Mouse (Mus musculus): ENCODE measurements around the gene Rps27l. TPM values are rescaled to one million over a fixed set of nuclear protein-coding genes. Genes with fewer than 3 reads are reported as not detected.
A peak's percentile ranks its signal among the peaks of the same experiment; 100 is the strongest.
"Not testable (repeated sequence)": the region's sequence is repeated elsewhere in the genome, so short reads cannot be mapped to it uniquely, and the experiment has no call there.

Gene Rps27l
- 100 to 1,000 TPM; 143 to 443 (median 185) TPM for polyA plus RNA-seq (2017; shearing (Covaris generic))

DNA sequence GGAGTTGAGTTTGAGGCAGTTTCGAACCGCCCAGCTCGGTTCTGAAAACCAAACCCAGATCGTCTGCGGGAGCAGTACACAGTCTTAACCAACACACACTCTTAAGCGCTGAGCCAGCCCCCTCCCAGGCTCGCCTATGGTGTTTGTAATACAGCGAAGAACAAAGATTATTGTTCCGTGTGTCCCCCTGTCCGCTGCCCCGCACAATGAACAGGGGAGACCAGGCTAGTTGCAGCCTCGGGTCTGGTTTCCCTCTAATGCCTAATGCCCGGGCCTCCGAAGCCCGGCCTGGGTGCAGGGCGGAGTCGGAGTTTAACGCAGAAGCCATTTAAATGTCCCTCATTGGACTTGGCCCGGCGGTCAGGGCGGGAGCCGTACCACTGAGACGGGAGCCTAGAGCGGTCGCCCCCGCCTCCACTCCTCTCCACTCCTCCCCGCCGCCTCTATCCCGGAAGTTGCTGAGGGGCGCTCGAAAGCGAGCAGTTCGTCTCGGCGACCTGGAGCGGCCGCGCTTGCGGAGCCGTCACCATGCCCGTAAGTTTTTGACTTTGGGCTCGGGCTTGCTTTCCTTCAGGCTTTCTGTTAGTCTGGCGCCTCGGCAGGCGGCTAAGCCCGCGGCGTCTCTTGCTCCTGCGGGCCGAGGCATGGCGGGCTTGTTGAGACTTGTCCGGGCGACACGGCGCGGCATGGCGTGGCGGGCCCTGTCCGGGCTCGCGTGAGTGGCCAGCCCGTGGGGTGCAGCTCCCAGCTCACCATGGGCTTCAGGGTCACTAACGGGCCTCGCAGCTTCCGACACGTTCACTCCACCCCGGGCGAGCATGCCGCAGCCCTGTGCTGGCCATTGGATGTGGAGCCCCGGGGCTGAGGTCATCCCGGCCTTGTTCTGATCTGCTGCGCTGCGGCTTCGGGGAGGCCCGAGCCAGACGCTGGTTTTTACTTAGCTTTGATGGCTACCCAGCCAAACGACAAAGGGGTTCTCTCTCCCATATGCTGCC lies at the start of gene Rps27l:
Gene Rps27l, plus strand, starts transcription at position 440 of the 995 bp plus-strand sequence.
- peak; percentile 92 for ATAC-seq

DNA sequence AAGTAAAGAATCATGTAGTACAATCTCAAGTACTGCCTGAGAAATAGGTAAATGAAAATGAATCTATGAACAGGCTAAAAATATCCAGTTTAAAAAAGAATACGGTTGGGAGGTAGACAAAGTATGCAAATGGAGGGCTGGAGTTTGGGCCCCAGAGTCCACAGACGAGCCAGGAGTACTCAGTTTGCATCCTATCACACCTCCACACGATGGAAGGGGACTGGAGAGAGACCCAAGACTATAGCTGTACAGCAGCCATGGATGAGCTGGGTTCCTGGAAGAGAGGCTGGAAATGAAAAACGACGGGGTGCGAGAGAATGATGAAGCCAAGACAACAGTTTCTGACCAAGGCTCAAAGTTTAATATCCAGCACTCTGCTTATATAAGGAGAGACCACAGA lies 48.9 kb upstream of the Rps27l start:
- ATAC-seq, result no peak

DNA sequence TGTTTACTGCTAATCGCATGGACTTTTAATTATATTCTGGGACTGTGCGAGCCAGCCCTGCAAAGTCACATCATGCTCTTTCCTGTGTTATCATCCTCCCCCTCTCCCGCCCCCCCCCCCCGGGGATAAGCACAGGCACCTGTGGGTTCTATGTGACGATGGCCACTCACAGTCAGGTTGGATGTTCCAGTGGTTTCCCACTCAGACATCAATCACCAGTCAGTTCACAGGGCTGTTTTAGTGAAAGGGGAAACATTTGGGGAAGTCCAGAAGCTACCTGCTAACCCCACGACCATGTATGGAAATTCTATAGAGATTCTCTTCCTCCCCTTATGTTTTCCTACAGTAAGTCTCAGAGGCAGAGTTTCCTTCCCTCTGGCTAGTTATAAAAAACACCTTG lies 48.0 kb upstream of the Rps27l start:
- peak; percentile 79 for ATAC-seq

DNA sequence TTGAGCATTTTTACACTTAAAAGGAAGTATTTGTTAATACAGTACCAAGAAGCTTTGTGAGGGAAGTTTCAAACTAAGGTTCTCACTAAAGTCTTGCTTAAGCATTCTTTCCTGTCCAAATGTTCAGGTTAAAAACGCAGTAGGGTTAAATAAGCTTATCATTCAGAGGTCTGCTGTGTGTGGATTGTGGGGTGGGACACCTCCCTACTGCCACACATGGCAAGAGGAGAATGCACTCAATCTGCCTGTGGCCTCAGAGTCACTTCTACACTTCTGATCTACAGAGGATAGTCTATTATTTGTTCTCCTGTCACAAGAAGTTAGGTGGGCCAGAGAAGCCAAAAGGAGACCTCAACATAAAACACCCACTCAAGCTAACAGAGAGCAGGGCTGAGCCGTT lies 46.8 kb upstream of the Rps27l start:
- no peak for ATAC-seq

DNA sequence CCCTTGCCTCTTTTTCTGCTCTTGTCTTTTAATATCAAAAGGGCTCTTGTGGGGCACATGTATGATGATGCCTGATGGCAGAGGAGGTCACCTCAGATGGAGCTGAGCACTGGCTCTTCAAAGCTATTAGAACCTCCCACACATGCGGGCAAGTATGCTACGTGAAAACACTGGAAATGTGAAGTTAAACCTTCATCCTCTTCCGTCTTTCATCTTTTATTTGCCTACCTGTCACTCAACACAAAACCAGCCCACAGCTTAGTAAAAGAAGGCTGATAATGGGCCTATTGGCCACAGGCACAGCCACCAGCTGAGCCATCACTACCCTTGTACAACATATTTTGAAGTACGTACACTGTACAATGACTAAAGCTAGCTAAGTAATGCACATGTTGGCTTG lies 46.4 kb upstream of the Rps27l start:
- peak; percentile 53 for ATAC-seq

DNA sequence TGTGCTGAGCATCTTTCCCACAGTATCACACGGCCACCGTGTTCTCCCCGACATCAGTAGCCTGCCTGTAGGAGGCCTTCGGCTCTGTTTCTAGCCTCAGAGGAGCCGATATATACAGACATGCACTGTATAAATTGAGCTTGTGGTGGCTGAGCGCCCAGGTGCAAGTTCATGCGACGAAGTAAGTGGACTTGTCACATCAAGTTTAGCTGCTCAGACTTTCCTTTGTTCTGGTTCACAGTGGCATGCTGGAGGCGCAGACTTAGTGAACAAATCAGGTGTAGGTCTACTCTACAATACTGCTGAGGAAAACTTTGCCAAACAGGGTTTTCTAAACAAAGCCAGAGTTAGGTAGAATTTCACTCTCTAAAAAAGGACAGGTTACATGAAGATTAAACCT lies 39.9 kb upstream of the Rps27l start:
- ATAC-seq, result no peak

DNA sequence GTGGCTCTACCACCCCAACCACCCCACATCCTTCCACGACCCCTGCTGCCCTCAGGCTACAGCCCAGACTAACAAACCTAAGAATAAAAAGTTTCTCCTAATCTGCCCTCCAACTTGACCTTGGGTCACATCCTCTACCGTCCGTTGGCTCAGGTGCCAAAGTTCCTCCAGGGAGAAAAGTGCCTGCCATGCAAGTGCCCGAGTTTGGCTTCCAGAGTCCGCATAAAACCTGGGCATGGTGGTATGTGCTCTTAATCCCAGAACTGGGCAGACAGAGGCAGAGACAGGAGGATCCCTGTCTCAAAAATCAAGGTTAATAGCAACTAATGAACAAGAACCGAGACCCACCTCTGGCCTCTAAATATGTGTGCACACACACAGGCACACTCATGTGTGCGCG lies 38.8 kb upstream of the Rps27l start:
- ATAC-seq, result no peak

DNA sequence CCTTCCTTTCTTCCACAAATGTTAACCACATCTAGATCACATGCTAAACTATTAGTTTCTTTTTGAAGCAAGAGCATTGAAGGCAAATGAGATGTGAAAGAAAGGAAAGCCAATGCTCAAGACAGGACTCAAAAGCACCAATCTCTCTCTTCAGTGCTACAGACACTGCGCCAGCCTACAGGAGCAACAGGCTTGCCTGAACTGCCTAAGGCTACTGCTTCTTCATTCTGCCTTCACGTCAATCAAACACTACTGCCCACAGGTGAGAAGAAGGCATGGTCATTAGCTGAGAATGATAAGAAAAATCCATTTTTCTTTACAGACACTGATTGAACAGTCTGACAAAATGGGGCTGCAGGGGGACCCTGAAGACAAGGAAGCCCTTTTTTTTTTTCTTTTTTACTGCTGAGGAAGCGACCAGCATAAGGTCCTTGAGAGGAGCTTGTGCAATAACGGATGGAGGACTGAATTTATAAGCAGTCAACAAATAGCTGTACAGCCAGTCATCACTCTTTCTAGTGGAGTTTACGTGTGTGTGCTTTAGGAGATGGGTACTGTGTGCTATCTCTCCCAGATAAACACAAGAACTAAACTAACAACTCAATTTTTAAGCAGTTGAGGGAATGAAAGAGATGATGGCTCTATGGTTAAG lies 38.0 kb upstream of the Rps27l start:
- no peak for ATAC-seq

DNA sequence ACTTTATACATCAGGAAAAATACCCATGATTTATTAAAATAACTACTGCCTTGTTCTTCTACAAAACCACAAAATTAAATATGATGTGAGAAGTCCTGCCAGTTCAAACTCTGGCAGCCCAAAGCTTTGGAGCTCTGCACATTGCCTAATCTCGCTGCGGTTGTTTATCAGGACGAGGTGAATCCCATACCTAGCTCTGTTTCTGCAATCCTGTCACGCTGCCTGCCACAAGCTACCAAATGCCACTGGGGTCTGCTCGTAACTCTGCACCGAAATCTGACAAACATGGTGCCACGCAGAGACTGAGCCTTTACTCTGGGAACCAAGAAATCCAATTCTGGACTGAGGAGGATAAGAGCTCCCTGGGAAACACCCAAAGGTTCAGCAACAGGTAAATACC lies 36.0 kb upstream of the Rps27l start:
- no peak for ATAC-seq

DNA sequence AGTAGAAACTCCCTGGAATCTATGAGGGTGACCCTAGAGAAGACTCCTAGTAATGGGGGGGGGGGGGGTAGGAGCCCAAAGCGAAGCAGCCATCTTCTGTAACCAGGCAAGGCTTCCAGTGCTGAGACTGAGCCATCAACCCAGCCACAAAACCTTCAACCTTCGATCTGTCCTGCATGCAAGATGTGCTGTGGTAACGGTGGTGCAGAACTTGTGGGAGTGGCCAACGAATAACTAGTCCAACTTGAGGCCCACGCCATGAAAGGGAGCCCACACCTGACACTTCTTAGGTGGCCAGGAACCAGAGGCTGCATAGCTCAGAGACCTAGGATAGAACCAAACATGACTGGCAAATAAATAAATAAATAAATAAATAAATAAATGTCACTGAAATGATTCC lies 35.2 kb upstream of the Rps27l start:
- peak; percentile 53 for ATAC-seq

DNA sequence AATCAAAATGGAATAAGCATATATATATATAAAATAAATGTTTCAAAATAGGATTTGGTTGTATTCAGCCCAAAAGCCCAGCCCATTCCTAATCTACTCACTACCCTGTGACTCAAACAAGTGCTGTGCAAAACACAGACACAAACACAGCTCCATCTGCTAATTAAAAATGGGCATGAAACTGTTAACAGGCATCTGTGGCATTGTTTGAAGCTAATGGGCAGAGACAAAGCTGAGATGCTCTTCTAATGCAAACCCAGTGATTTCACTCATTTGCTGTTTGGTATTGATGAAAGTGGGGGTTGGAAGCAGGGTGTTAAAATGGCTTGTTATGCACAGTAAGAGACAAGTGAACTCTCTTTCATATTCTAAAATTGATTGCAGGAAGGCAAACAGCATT lies 33.6 kb upstream of the Rps27l start:
- no peak for ATAC-seq

DNA sequence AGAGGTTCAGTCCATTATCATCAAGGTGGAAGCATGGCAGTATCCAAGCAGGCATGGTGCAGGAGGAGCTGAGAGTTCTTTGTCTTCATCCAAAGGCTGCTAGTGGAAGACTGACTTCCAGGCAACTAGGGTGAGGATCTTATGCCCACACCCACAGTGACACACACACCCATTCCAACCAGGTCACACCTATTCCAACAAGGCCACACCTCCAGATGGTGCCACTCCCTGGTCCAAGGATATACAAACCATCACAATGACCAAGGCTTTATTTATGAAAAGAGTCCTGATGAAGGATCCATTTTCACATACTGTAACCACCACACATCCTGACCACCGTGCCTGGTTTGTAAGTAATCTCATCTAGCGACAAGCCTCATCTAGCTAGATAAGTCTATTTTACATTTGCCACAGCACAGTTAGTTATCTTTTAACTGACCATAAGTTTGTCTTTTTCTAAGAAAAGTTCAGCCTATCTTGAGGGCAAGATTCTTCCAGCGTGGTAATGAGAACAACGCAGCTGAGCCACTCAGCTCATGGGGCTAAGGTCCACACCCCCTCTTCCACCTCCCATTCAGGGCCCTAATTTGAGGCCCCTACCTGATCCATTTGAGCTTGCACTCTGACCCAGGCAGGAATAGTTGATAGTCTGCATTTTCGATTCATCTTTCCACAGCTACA lies 32.5 kb upstream of the Rps27l start:
- ATAC-seq, result not testable (repeated sequence)

DNA sequence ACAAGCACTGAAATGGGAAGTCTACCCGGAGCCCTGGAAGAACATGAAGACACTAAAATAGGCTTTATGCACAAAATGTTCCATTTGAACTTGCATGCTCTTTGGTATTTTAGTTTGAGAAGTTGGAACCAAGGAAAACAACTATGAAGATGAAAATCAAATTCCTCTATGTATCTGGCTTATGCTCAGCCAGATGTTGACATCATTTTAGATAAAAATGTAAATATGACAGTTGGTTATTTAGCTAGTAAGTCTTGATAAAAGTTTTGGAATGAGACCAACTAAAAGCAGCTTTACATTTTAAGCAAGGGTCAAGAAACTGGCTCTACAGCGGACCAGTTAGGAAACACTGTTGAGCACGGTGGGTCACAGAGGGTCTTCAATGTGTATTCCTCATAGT lies 31.3 kb upstream of the Rps27l start:
- ATAC-seq, result no peak

DNA sequence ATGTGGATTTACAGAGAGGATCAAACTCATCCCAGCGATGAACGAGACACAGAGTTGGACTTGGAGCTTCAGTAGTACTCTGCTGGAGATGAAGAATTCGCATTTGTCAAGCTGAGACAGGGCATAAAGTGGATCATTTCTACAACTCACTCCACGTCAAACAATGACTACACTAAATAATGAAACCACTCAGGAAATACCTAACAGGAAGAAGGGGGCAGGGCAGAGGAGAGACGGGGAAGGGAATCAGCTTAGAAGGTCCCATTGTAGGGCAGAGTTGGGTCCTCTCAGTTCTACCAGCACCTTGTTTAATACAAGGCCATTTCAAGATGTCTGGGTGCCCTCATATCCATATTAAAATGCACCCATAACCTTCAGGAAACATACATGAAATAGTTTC lies 30.5 kb upstream of the Rps27l start:
- peak; percentile 20 for ATAC-seq

DNA sequence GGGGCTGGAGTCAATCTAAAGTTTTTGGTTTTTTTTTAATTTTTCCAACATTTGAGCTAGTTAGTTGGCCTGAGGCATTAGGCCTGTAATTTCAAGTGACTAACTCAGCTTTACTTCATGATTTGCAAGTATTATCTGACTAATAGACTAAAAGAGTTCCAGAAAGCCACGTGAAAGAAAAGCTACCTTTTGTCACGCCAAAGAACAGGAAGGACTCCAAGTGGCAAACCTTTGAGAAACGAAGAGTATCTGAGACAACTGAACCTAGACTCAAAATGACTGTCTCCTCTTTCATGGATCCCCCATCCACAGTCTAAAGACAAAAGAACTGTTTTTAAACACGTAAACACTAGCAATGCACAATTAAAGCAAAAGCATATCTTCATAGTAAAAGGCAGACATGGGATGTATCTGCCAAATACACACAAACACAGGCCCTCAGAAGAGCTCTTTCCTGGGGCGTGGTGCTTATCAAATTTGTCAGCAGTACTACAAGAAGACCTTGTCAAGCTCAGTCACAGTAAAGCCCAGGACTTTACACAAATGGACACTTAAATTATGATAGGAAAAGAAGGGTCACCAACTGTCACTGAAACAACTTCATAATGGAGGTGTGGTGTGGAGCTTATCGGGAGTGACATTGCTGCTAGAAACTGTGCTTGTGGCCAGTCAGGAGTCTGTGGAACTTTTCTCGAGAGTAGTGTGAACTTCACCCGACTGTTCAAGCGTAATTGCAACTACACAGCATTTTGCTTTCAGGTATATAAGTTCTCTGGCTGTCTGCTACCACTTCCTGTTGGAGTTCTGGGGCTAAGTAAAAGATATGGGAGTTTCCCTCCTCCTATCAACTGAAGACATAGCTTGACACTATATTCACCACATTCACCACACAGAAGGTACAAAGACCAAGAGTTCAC lies 29.8 kb upstream of the Rps27l start:
- ATAC-seq, result peak; percentile 62

DNA sequence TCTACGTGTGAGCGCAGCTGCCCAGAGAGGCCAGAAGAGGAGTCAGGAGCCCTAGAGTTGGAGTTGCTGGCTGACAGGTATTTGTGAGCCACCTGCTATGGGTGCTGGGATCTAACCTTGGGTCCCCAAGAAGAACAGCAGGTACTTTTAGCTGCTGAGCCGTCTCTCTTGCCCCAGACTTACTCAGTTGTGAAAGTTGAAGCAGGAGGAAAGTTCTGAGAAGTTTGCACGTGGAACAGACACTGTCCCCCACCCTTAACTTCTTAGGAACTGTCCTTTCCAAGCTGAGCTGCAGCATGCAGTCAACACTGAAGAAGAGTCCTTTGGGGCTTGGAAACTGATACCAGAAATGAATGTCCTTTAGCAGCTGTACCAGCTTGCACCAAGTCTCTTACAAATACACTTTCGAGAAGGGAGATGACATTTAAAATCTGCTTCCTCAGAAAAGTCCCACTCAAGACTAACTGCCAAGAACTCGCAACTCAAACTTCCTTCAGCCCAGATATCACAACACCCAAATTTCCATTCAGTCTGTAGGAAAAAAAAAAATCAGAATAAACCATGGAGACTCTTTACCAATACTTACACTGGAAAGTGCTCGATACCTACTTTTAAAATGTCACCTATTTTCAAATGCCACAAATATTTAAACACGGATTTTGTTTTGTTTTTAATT lies 28.5 kb upstream of the Rps27l start:
- ATAC-seq, result no peak

DNA sequence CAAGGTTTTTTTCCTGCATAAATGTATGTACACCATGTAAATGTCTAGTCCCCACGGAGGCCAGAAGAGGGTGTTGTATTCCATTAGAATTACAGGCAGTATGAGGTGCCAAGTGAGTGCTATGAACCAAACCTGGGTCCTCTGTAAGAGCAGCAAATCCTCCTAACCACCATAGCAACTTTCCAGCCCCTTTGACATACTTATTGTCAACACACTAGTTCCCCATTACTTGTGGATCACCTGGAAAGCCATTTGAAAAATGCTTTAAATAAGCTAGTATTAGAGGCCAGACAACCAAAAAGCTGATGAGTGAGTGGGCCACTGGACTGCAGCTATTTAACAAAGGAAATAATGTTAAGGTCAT lies 28.0 kb upstream of the Rps27l start:
- ATAC-seq, result no peak

DNA sequence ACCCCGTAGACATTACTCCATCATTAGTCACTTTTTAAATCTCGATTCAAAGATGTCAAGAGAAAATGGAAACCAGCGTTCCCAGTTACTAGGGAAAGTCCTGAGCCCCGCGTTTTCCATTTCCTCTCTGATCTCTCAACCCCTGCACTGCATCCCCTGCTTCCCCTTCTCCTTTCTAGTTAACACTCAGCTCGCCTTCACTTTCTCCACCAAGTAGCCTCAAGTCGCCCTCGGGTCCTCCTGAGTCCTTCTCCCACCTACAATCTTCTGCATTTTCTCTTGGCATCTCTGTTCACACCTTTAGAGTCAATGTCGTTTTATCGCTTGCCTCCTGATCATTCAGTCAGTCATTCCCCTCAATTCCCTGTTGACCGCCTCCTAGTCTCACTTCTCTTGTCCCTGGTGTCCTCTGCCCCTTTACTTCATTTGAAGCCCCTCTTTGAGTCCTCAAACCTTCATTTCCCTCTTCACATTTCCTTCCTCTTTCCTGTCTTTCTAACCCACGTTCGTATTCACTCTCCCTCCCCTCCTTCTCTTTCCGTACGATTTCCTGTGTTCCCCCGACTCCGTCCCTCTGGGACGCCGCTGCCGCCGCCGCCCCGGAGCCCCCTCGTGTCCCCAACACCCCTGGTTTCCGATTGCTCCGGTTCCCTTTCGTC lies 27.1 kb upstream of the Rps27l start:
- no peak for ATAC-seq

DNA sequence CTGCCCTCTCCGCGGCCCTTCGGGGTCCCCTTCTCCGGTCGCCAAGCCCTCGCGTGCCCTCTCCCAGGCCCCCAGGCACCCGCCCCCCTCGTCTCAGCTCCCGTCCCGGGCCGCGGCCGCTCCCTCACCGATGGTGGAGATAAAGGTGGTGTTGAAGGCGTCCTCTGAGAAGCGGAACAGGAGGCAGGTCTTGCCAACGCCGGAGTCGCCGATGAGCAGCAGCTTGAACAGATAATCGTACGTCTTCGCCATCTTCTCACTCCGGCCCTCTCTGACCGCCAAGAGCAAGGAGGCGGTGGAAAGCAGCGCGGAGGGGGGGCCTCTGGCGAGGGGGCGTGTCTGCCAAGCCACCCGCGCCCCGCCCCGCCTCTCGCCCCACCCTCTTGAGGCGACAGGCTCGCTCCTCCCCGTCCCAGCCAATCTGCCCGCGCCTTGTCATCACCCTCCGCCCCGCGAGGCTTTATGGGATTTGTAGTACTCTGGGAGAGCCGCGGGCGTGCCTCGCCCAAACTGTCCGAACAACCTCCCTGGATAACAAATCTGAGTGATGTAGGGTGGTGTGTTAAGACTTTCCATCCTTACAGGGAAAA lies 26.4 kb upstream of the Rps27l start, which contains the start of gene Rab8b:
Gene Rab8b, minus strand, starts transcription at position 306 of the 590 bp plus-strand sequence.
- ATAC-seq, result peak; percentile 83

DNA sequence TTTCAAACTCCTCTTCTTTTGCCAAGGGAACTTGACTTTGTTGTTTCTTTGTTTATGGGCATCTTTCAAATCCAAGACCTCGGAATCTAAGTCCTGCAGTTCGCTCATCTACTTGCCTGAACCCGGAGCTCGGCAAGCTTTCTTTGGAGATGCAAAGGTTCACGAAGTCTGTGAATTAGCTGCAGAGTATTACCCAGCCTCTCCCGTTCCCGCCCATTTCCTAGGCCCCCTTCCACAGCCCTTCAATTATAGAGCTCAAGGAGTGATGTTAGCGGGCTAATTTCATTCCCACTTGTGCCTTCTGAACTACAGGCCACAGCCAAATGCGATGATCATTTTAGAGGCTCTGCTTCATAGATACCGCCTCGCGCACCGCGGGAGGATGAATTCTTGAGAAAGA lies 25.9 kb upstream of the Rps27l start:
- no peak for ATAC-seq

Measured in inflammation-experienced regulatory T-cells, adult 6 months (primary cell).